Mouse (Mus musculus): ENCODE measurements around the gene Vmn1r107.
"Not testable (repeated sequence)": the region's sequence is repeated elsewhere in the genome, so short reads cannot be mapped to it uniquely, and the experiment has no call there.

Vmn1r107 gene

DNA sequence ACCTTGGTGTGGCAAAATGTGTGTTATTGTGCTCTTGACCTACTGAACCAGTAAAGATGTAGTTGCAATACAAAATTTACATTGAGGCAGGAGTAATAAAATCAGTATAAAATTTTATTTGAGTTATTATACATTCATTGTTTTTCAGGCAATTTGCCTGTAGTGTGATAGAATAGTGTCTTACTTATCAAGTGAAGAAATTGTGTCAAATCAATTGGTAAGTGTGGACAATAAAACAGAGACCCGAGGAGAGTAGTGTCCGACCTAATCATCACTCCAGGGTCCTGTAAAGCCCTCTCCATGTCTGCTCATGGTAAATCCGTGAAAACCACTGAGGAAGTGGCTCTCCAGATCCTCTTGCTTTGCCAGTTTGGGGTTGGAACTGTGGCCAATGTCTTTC lies at the start of gene Vmn1r107:
Gene Vmn1r107, plus strand, starts transcription at position 301 of the 400 bp plus-strand sequence.
- DNase-seq (ENCODE audit: low read depth, low spot score) = not testable (repeated sequence)

DNA sequence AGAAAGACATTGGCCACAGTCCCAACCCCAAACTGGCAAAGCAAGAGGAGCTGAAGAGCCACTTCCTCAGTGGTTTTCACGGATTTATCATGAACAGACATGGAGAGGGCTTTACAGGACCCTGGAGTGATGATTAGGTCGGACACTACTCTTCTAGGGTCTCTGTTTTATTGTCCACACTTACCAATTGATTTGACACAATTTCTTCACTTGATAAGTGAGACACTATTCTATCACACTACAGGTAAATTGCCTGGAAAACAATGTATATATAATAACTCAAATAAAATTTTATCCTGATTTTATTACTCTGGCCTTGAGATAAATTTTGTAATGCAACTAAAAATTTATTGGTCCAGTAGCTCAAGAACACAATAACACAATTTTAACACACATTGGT lies 34.4 kb downstream of the Vmn1r107 start, which contains the start of gene Vmn1r111:
Gene Vmn1r111, minus strand, starts transcription at position 101 of the 400 bp plus-strand sequence.
- not testable (repeated sequence) for DNase-seq (ENCODE audit: low read depth, low spot score)
